Mouse (Mus musculus) olfactory bulb, adult 2 months (tissue): ENCODE measurements around the gene Gemin2.
"Not testable (repeated sequence)": the region's sequence is repeated elsewhere in the genome, so short reads cannot be mapped to it uniquely, and the experiment has no call there.

Experiments
- CTCF ChIP-seq: fragments of 200-500 bp; IDR thresholded peaks from 2 replicates; pipeline ENCODE4 v1.5.1; 2012; ENCODE audit warnings: low read depth, mild to moderate bottlenecking, low read length, moderate library complexity; ENCODE audit not compliant: insufficient read depth
- POLR2A ChIP-seq: fragments of 200-500 bp; IDR thresholded peaks from 2 replicates; pipeline ENCODE4 v1.6.1; 2012; ENCODE audit warnings: mild to moderate bottlenecking, low read depth, low read length, moderate library complexity; ENCODE audit not compliant: insufficient read depth

DNA sequence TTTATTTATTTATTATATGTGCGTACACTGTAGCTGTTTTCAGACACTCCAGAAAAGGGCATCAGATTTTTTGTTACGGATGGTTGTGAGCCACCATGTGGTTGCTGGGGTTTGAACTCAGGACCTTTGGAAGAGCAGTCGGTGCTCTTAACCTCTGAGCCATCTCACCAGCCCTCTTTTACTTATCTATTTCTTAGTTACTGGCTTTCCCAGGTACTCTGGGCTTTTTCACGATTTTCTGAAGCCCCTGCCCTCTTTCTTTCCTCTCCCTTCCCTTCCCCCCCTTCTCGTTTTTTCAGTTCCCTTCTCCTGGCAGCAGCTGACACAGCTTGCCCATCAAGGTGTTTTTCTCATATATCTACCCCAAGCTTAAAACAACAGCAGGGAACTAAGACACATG is 45.0 kb downstream of the Gemin2 start:
- TF ChIP-seq CTCF, POLR2A: not testable (repeated sequence)
